Mouse (Mus musculus): Measurements from ENCODE around the gene Ptov1.

GRCm38 (mm10) chr7:44815721-44816469, 53.7 kb downstream of the Ptov1 start, which contains the start of the genes Nup62 and Il4i1:
- TF ChIP-seq CTCF (IDR thresholded peaks at IDR 0.05; ENCODE audit: low read depth) (0 out of 2 replicates have a peak, but pooled peaks have one; percentile 5), EP300 (IDR thresholded peaks at IDR 0.05; ENCODE audit: low read depth) (no peak)
